Mouse (Mus musculus): ENCODE data around the gene Slc27a4.

Slc27a4 gene

DNA sequence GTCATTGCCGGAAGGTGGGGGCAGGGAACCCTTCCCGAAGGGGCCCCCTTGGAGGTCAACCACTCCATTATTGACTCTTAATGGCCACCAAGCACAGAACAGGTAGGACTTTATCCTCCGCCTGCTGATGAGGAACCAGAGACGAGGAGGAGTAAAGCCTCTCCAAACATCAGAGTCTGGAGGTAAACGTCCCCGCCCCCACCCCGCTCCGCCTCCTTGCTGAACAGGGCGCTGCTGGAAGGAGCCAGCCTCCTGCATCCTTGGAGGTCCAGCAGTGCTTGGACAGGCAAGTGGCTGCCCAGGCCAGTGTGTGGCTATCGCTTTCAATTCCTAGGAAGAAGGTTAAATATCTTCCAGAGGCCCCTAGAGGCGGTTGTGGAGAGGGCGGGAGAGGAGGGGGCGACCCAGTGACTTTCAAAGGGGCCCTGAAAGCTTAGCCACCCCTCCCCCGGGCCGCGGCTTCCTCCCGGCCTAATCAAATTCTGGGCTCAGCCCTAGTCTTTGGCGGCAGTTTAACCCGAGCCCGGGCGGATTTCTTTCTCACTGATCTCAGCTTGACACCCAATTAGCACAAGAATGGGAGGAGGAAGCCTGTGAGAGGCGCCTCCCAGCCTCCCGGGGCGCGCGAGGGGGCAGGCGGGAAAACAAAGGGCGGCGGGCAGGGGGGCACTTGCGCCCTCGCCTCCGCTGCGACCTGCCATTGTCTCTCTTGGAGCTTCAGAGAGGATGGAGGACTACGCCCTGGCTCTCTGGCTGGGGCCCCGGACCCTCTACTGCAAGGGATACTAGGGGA lies 17.8 kb downstream of the Slc27a4 start, which contains the start of gene Urm1:
Gene Urm1, plus strand, starts transcription at position 51 of the 793 bp plus-strand sequence.
- peak; percentile 80 for DNase-seq

DNA sequence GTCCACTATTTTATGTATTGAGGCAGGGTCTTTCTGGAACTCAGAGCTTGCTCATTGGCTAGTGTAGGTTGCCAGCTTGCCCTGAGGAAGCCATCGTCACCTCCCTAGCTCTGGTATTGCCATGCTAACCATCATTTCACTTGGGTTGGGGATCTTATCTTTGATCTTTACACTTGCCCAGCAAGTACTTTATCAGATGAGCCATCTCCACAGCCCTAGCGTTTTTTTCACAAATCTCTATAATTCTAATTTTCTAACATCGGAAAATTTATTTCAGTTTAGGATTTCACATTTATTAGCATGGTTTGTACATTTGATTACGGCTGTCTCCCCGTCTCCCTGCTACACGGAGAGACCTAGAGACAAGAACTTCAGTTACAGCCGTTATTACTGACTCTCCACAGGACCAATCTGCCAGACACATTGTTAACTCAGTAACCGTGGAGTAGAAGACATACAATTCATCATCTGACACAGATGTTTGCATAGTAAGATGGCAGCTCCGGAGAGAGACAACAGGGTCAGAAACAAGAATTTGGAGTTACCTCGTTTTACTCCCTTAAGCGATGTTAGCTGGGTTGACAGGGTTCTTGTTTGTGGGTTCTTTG lies 24.0 kb downstream of the Slc27a4 start:
- no peak for DNase-seq

DNA sequence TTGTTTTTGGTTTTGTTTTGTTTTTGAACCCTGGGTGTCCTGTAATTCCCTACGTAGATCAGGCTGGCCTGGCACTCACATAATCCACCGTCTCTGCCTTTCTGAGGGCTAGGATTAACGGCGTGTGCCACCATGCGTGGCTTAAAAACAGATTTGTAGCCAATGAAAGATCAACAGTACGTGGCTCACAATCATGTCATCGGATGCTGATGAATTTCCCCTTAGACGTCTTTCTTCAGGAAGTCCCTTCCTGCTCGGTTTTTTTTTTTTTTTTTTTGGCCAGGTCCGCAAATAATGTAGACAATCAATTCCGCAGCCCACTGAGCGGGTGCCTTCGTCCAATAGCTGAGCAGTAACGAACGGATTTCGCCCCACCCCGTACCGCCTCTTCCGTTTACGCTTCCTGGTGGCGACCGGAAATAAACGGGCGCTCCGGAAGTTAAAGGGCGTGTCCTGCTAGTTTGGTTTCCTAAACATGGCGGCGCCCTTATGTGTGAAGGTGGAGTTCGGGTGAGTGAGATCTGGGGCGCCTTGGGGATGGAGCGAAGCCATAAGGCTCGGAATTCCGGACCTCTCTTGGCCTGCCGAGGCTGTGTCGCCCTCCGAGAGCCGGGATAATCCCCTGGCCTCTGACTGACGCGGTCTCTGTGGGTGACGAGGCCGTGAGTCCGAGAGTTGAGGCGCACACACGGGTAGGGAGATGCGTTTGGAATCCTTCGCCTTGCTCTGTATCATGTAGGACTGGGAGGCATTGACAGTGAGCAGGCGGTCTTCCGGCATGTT lies 24.7 kb downstream of the Slc27a4 start:
- DNase-seq = peak; percentile 97

DNA sequence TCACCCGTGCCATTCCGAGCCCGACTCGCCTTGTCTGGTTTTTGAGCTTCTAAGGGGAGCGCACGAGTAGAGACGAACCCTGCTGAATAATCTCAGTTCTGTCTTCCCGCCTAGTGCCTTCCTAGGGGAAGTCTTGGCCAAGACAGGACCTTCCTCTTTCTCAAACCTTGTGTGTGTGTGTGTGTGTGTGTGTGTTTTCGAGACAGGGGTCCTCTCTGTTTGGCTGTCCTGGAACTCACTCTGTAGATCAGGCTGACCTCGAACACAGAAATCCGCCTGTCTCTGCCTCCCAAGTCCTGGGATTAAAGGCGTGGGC lies 25.2 kb downstream of the Slc27a4 start:
- no peak for DNase-seq

DNA sequence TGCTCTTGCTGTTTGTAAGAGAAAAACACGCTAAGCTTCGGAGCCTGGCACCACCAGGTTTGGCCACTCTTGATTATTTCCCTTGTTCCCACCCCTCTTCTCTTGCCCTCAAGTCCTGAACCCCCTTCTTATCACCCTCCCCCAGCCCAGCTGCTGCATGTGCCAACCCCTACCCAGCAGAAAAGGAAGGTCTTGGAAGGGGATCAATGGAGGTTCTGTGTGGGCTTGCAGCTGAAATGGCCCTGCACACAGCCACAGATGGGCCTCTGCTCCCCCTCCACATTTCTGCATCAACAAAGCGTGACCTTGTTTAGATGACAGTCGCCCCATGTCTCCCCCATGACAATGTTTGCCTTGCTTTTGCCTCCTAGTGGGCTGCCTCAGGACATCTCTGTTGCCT lies 28.7 kb downstream of the Slc27a4 start:
- DNase-seq = no peak

DNA sequence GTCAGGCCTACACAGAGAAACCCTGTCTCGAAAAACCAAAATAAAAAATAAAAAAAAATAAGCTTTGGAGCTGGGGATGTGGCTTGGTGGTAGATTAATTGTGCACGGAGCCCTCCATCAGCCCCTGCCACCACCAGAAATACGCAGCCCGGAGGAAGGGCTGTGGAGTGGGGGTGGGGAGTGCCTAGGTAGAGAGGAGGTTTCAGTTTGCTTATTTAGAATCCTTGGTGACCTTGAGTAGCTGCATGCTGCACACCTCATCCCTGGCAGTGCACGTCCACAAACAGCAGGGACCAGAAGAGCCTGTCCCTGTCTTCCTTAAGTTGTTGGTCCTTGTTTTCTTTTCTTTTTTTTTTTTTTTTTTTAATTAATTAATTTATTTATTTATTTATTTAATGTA lies 31.4 kb downstream of the Slc27a4 start:
- no peak for DNase-seq

DNA sequence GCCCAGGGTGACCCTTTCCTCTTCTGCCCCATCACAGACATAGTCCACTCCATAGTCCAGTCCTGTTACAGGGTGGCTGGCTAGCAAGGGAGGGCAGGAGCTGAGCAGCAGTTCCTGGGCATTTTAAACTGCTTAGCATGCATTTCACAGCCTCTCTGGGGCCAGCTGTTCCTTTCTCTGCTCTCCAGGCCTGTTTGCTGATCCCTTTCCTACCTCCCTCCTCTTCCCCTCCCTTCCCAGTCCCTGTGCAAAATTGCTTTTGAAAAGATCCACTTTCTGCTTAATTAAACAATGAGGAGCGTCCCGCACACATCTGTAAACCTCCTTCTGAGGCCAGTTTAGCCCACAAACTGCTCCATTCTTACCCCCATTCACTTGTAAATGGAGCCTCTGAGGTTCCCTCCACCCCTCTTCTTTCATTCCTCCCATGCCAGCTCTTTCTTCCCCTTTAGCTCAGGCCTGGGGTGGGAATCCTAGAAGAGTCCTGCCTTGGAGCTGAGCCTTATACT lies 33.0 kb downstream of the Slc27a4 start:
- DNase-seq = no peak

DNA sequence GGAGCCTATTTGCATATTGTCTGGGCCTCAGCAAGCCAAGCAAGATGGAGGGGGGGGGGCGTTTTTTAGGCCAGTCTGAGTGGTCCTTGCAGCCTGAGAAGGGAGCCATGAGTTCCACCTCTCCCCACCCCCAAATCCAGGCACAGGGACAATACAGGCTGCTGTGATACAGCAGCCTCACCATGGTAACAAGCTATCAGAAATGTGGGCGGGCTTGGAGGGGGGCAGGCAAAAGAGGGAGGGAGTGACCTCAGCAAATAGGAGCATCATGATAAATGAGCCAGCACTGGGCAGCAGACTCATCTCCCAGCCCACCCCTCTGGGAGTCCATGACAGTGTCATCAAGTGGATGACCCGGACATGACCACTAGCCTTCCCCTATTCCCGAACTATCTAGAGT lies 37.0 kb downstream of the Slc27a4 start:
- DNase-seq = no peak

DNA sequence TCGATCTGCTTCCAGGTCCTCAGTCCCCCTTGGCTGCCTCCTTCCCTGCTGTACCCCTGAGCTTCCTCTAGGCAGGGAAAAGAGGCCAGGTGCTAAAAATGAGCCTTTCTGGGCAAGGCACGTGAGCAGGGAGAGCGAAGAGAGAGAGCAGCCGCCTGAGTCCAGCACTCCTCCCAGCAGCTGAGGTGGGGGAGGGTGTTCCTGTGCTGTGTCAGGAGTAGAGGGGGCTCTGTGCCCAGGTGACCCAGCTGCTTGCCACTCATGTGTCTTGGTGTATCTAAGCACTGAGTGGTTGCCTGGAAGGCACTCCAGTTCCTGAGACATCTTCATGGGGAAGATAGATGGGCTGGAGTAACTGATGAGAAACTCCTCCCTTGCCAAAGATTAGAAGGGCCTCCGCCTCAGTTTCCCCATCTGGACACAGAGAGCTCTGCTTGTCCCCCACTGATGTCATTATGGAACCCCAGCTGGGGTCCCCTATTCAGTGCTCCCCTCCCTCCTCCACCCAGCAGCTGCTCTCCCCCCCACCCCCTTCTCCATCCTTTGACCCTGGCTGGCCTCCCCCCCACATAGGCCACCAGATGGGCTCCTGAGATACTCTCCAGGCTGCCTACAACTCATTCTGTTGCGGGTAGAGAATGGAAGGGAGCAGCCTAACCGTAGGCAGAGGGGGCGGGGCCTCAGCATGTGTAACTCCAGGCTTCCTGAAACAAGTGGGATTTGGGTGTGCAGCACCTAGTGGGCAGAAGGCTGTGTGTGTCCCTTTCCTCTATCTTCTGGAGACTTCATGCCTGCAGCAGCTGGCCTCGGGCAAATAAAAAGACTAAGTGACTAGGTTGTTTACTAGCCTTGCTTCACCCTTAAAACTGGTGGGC lies 41.0 kb downstream of the Slc27a4 start:
- no peak for DNase-seq

DNA sequence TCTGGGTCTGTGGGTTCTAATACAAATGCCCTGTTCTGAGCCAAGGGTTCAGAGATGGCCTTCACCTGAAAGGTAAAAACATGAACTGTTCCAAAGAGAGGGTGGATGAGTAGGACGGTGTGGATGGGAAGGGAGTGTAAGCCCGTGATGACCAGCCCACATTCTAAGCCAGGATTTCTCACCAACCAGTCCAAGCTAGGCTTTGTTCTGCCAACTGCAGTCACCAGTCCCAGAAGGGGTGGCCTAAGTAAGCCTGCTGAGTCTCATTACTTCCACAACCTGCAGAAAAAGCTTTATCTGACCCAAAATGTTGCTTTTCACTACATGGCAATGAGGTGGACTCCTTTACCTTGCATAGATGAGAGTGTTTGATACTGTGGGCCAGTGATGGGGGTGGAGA lies 41.7 kb downstream of the Slc27a4 start:
- DNase-seq = no peak

DNA sequence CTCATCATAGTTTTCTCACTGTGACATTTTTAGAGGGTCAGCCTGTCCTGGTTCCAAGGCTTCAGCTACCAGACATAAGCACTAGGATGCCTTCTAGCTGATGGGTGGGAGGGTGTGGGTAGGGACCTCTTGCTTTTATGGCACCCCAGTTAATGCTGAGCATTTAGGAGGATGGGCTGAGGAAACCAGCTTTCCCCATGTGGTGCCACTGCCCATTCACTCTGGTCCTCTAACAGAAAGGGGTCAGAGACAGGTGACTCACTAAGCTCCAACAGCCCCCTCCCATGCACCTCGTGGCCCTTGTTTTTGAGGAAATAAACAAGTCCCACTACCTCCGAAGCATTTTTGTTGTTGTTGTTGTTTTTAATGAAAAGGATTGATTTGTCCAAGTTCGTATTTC lies 42.2 kb downstream of the Slc27a4 start:
- no peak for DNase-seq

DNA sequence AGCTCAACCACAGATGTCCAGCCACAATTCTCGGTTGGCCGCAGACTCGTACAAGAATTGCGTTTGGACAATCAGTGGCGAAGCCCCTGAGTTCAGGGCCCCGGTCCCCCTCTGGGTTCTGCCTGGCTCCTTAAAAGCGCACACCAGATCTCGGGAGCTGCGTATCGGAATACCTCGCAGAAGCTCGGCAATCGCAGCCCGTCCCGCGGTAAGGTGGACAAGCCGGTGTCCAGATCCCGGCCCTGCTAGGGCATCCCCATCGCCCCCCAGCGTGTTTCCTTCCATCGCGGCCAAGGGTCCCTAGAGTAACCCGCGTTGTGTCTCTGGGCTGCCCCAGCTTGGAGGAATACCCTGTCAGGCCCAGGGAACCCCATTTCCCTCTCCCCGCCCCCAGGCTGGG lies 43.2 kb downstream of the Slc27a4 start:
- no peak for DNase-seq

DNA sequence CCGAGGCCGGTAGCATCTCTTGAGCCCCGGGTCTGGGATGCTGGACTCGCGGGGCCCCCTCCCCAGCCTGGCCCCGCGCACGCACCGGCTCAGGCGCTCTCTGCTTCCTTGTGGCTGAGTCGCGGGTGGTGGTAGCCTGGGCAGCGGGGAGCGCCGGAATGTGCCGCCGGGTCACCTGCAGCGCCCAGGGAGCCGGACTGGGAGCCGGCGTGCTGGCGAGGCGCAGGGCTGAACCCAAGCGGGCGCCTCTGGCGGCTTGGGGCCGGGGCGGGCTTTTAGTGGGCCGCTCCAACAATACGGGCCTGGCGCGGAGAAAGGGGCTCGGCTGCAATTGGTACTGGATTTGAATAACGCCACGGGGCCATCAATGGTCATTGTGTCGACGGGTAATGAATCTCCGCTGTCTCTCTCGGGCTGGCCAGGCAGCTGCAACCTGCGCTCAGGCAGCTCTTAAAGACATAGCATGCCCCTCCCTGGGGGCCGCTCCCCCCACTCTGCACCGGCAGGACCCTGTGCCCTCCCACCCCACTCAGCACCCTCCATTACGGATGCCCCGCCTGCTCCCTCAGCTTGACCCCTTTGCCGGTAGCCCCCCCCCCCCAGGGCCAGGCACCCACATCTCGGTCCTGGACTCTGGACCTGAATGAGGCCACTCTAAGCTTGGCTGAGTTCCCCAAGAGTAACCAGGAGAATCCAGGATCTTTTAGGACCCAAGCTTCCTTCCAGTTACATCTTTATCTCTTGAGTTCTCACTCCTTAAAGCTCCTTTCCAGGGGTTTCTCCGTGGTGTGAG lies 43.8 kb downstream of the Slc27a4 start:
- peak; percentile 28 for DNase-seq

DNA sequence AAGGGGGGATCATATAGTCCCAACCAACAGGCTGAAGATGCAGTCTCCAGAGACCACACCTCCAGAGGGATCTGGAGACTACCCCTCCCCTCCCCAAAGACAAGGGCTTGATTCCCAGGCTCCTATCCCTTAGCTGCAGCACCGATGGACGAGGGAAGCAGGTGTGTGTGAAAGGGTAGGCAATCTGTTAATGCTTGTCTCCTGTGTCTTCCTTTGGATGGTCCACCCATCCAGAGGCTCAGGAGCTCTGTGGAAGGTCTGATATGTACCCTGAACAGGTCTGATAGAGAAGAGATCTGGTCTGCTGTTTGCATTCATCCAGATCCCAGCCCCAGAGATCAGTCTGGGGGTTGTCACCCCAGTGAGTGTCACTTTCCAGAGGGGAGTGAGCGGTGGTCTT lies 44.5 kb downstream of the Slc27a4 start:
- DNase-seq = no peak

DNA sequence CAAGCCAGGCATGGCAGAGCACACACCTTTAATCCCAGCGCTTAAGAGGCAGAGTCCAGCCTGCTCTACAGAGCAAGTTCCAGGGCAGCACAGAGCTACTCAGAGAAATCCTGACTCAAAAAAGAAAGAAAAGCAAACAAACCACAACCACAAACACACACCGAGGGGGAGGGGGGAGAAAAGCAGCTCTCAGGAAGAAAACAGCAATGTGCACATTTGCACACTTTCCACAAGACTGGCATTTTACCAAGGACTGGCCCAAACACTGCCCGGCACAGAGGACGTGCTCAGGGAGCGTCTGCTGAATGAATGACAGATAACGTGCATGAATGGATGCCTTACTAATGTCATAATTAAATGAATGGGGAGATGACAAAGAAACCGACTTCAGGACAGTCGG lies 46.6 kb downstream of the Slc27a4 start:
- DNase-seq = no peak

DNA sequence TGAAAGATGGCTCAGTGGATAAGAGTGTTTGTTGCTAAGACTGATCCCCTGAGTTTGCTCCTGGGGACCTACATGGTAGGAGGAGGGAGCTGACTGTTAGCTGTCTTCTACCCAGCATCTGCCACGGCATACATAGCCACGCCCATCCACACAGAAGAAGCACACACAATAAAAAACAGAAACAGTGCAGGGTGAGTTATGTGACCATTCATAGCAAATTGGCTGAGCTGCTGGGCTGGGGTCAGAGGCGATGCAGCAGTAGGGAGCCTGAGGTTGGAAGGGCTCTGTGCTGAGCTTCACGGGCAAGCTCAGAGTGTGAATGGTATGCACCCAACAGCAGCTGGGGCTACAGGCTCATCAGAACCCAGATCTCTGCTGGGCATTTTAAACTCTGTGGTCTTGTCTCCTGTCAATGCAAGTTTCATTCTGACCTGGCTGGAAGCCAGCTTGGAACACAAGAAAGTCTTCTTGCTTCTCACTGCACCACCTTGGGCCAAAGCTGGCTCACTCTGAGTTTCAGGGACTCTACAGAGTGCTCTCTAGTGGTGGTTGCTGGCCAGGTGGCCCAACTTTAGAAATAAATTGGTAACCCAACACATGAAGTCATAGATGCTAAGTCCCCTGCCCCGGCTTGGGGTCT lies 47.5 kb downstream of the Slc27a4 start:
- DNase-seq = no peak

DNA sequence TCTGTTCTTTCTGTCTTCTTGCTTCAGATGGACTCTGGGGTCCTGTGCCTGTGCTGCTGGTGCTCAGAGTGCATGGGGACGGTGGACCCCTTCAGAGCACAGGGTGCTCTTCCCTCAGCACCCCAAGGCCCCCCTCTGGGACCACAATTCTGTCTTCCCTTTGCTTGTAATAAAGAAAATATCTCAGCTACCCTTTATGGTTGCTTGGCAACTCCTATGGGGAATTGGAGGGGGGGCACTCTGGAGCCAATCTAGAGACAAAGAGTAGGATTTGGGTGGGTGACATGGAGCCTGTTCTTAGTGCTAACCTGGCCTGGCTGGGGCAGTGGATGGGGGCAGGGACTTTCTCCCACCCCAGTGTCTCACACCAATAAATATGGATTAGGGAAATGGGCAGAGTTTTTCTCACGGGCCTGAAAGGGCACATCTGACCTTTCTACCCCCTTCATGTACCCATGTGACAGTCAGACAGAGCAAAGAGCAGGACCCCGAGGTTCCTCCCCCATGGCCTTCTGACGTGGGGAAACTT lies 50.6 kb downstream of the Slc27a4 start:
- DNase-seq = no peak

DNA sequence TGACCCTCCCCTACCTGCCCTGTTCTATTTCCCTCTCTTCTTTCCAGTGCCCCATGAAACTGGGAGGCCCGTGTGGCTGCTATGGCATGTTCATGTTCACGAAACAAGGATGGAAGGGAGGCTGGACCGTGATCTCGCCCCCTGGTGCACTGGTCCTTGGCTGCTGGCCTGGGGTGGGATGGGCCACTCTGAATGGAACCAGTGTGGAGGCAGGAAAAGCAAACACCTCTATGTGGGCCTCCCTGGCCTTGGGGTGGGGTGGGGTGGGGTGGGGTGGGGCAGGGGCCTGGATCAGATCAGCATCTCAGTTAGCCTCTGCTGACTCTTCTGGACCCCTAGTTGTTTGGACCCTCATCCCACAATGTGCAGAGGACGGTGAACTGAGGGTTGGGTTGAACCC lies 51.3 kb downstream of the Slc27a4 start:
- no peak for DNase-seq

DNA sequence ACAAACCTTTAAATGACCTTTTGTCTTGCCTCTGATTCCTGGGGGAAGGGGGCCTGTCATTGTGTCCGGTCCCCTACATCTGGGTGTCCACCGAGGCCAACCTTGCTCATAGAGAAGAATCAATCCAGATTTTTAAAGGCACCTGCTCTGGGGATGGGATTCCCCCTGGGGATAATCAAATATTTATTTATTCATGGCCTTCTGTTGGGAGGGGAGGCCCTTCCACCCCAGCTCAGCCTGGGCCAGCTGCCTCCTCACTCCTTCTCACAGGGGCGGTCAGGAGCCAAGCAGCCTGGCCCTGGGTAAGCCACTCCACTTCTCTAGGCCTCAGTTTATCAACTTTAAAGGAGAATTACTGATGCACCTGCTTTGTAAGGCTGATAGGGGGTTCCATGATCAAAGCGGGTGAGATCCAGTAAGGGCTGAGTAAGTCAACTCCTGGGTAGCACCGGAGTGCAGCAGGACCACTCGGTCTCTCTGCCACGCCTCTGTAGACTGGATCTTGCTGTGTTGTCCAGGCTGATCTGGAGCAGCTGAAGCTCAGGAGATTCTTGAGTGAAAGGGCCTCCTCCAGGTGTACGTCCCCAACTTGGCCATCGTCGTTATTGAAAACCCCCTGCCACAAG lies 53.3 kb downstream of the Slc27a4 start:
- no peak for DNase-seq

DNA sequence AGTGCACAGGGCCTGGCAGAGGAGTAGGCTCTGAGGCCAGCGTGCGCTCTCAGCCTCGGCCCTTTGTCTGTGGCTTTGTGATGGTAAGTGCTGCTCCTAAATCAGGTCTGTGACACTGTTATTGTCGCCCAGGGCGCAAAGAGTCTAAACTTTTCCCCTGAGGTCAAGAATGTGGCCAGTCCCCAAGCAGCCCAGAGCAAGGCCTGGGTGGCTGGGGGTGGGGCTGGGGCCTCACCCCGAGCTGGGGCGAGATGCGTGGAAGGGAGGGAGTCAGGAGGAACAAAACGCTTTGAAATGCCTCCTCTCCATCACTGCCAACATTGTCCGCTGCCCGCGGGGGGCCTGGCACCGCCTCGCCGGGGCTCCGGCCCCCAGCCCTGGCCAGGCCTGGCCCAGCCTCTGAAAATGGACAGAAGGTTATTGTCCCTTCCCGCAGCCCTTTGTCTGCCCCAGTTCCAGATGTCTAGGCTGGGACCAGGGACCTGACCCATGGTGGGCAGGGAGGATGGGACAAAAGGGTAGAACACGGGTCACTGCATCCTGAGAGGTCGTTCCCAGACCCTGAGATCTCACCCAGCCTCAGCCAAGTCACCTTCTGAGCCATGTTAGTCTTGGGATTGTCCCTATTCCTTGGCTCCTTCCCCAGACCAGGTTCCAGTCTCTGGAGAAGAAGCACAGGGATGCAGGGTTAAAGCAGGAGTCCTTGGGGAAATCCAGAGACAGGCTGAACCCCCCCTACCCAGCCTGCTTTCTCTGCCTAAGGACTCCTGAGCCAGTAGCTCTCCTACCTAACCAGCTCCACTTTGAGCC lies 54.2 kb downstream of the Slc27a4 start:
- DNase-seq = no peak
